8 mouse cellular contexts compared by ENCODE assay signal in genomic region chr1:139162814-139163213, GRCm38 (mm10).
DNase-seq lines count a peak whose midpoint lies in the region; TF ChIP-seq lines count a peak whose summit lies in the region.

No protein-coding gene starts in this region.

- H3K4me1 ChIP-seq in kidney, adult 2 months (ENCODE audit: control insufficient read depth, insufficient read depth, low read length): no peaks in the 10 kb centered on the region

- H3K27me3 ChIP-seq in kidney, adult 2 months (replicated peaks; ENCODE audit: control insufficient read depth, insufficient read depth, low read length): no peaks in the 10 kb centered on the region

- peak; percentile 62 for TF ChIP-seq CTCF in left cerebral cortex, adult 2 months (IDR thresholded peaks at IDR 0.05)
- peak; percentile 37 for TF ChIP-seq CTCF in kidney, adult 2 months (conservative IDR thresholded peaks at IDR 0.05; ENCODE audit: insufficient read depth, insufficient read length, low read depth, low read length)

- intact Hi-C loops in left cerebral cortex, adult 2 months (cut with DNase I): loop anchor here (5.0 to 10.0 kb wide), 2 partner anchors 182 to 1031 kb away; no protein-coding TSS in a partner anchor
- intact Hi-C loops in left cerebral cortex, postnatal 36 days (cut with DNase I): no loop called here

- no peak for TF ChIP-seq POLR2A in kidney, adult 2 months (IDR thresholded peaks at IDR 0.05; ENCODE audit: low read depth, low read length)

- H3K27ac ChIP-seq in left cerebral cortex, adult 2 months: no peak overlapping the region
- no peak overlapping the region for H3K27ac ChIP-seq in kidney, adult 2 months (ENCODE audit: insufficient read depth, low read depth, low read length)

- no peaks in the 10 kb centered on the region for H3K36me3 ChIP-seq in kidney, adult 2 months (ENCODE audit: control insufficient read depth, insufficient read depth, low read length)

- H3K4me3 ChIP-seq in left cerebral cortex, adult 2 months: no peak overlapping the region
- no peak overlapping the region for H3K4me3 ChIP-seq in kidney, adult 2 months (ENCODE audit: insufficient read depth, low read depth, low read length)

- DNase-seq in left cerebral cortex, adult 2 months (ENCODE audit: extremely low spot score in 1 of 2, low spot score in 2 of 2): peak in 1 of 2 experiments; percentile 22
- no peak for DNase-seq in left cerebral cortex, postnatal 36 days (ENCODE audit: low spot score in 2 of 2)
- DNase-seq in Muller cell, postnatal 12 days (ENCODE audit: inconsistent ontology term): peak; percentile 16
- DNase-seq in cerebellum, postnatal 25 days: peak; percentile 15 to 27
- DNase-seq in kidney, adult 2 months: peak; percentile 37
- DNase-seq in lung, postnatal 25 days (ENCODE audit: low spot score): peak; percentile 30
- peak; percentile 16 for DNase-seq in thymus, postnatal 4 days
- DNase-seq in adrenal gland, postnatal 4 days (ENCODE audit: low spot score in 2 of 2): no peak

- 35% methylated on average over 5 of the region's 5 CpGs for WGBS in kidney, adult 2 months

Comparison
In these comparisons a context has a peak if more than half of its experiments do, and no peak if none do; other contexts are left out.
1. DNase-seq: peak in Muller cell, postnatal 12 days (single experiment), cerebellum, postnatal 25 days (2 of 2), kidney, adult 2 months (single experiment), lung, postnatal 25 days (single experiment) and thymus, postnatal 4 days (single experiment); none in left cerebral cortex, postnatal 36 days (0 of 2) and adrenal gland, postnatal 4 days (0 of 2).